Mouse (Mus musculus) spleen, embryonic (tissue): Measurements from ENCODE around the gene Baz2b.

Experiments used
- CTCF ChIA-PET: fragments of 350-600 bp; sonication (Branson Sonifier 250); formaldehyde crosslinking; loops from one replicate; lab custom pipeline; 2022; lab: Charles Lee

Gene Baz2b

GRCm38 (mm10) chr2:60054808-60055535, 154.7 kb downstream of the Baz2b start:
- CTCF ChIA-PET, result no interaction called here

- CTCF ChIA-PET, result interaction anchor here (0.6 kb wide), 1 partner anchor 30 kb away, joined by 3 read pairs; no protein-coding TSS in a partner anchor
Measured at GRCm38 (mm10) chr2:60053222-60054010, 156.2 kb downstream of the Baz2b start.

GRCm38 (mm10) chr2:60050667-60051460, 158.8 kb downstream of the Baz2b start:
- CTCF ChIA-PET, result interaction anchor here (0.6 to 1.1 kb wide), 2 partner anchors 41 to 150 kb away, joined by 4 to 7 read pairs; no protein-coding TSS in a partner anchor

- CTCF ChIA-PET, result interaction anchor here (0.6 to 1.1 kb wide), 2 partner anchors 46 to 151 kb away, joined by 3 to 4 read pairs; no protein-coding TSS in a partner anchor
Measured at GRCm38 (mm10) chr2:60049889-60050288, 159.8 kb downstream of the Baz2b start.

- CTCF ChIA-PET, result interaction anchor here (0.6 kb wide), 2 partner anchors 45 to 831 kb away, joined by 3 read pairs; no protein-coding TSS in a partner anchor
Measured at GRCm38 (mm10) chr2:60049351-60049750, 160.3 kb downstream of the Baz2b start.

GRCm38 (mm10) chr2:60045995-60046394, 163.6 kb downstream of the Baz2b start:
- CTCF ChIA-PET, result no interaction called here

- CTCF ChIA-PET, result interaction anchor here (0.6 kb wide), 1 partner anchor 133 kb away, joined by 3 read pairs; no protein-coding TSS in a partner anchor
Measured at GRCm38 (mm10) chr2:60044988-60045387, 164.7 kb downstream of the Baz2b start.

- CTCF ChIA-PET, result interaction anchor here (0.6 kb wide), 1 partner anchor 134 kb away, joined by 3 read pairs; no protein-coding TSS in a partner anchor
Measured at GRCm38 (mm10) chr2:60044540-60044939, 165.1 kb downstream of the Baz2b start.

- CTCF ChIA-PET, result interaction anchor here (0.6 kb wide), 1 partner anchor 177 kb away, joined by 11 read pairs; no protein-coding TSS in a partner anchor
Measured at GRCm38 (mm10) chr2:60042699-60043098, 166.9 kb downstream of the Baz2b start.

- CTCF ChIA-PET, result interaction anchor here (0.6 kb wide), 1 partner anchor 138 kb away, joined by 8 read pairs; no protein-coding TSS in a partner anchor
Measured at GRCm38 (mm10) chr2:60041485-60042274, 168.0 kb downstream of the Baz2b start.

- CTCF ChIA-PET, result no interaction called here
Measured at GRCm38 (mm10) chr2:60040162-60040561, 169.5 kb downstream of the Baz2b start.

GRCm38 (mm10) chr2:60037011-60037551, 172.6 kb downstream of the Baz2b start:
- CTCF ChIA-PET, result no interaction called here

GRCm38 (mm10) chr2:60036361-60036760, 173.3 kb downstream of the Baz2b start:
- CTCF ChIA-PET, result no interaction called here

- CTCF ChIA-PET, result no interaction called here
Measured at GRCm38 (mm10) chr2:60030991-60031390, 178.6 kb downstream of the Baz2b start.

GRCm38 (mm10) chr2:60029020-60029419, 180.6 kb downstream of the Baz2b start:
- CTCF ChIA-PET, result no interaction called here

- CTCF ChIA-PET, result no interaction called here
Measured at GRCm38 (mm10) chr2:60027166-60027565, 182.5 kb downstream of the Baz2b start.

GRCm38 (mm10) chr2:60026554-60026953, 183.1 kb downstream of the Baz2b start:
- CTCF ChIA-PET, result no interaction called here

- CTCF ChIA-PET, result interaction anchor here (0.9 kb wide), 1 partner anchor 30 kb away, joined by 3 read pairs; no protein-coding TSS in a partner anchor
Measured at GRCm38 (mm10) chr2:60023777-60024176, 185.9 kb downstream of the Baz2b start.

GRCm38 (mm10) chr2:60021556-60021955, 188.1 kb downstream of the Baz2b start:
- CTCF ChIA-PET, result interaction anchor here (0.7 kb wide), 2 partner anchors 146 to 231 kb away, joined by 9 to 21 read pairs; no protein-coding TSS in a partner anchor

- CTCF ChIA-PET, result no interaction called here
Measured at GRCm38 (mm10) chr2:60021138-60021537, 188.5 kb downstream of the Baz2b start.
